Mouse (Mus musculus): Measurements from ENCODE around the gene Lzts2.
A peak's percentile ranks its signal among the peaks of the same experiment; 100 is the strongest.
"Not testable (repeated sequence)": the region's sequence is repeated elsewhere in the genome, so short reads cannot be mapped to it uniquely, and the experiment has no call there.

The Lzts2 gene

GRCm38 (mm10) chr19:45025937-45026568 is 11.8 kb downstream of the Lzts2 start:
- no peak for DNase-seq

- no peak for DNase-seq
Measured at GRCm38 (mm10) chr19:45026958-45027670, 12.9 kb downstream of the Lzts2 start.

GRCm38 (mm10) chr19:45027848-45028247 is 13.6 kb downstream of the Lzts2 start:
- no peak for DNase-seq

GRCm38 (mm10) chr19:45028746-45029145 is 14.5 kb downstream of the Lzts2 start:
- DNase-seq: no peak

- no peak for DNase-seq
Measured at GRCm38 (mm10) chr19:45029571-45029970, 15.4 kb downstream of the Lzts2 start.

- DNase-seq: peak; percentile 84 to 87
Measured at GRCm38 (mm10) chr19:45030111-45030510, 15.9 kb downstream of the Lzts2 start.

GRCm38 (mm10) chr19:45030746-45031693 is 16.8 kb downstream of the Lzts2 start:
- peak; percentile 84 to 90 for DNase-seq

GRCm38 (mm10) chr19:45031780-45032179 is 17.6 kb downstream of the Lzts2 start:
- DNase-seq: peak; percentile 88 to 91

GRCm38 (mm10) chr19:45032570-45033332 is 18.5 kb downstream of the Lzts2 start:
- DNase-seq: peak in 1 of 2 experiments; percentile 53

GRCm38 (mm10) chr19:45036867-45037266 is 22.7 kb downstream of the Lzts2 start:
- DNase-seq: peak; percentile 80 to 82

- not testable (repeated sequence) for DNase-seq
Measured at GRCm38 (mm10) chr19:45038198-45038597, 24.0 kb downstream of the Lzts2 start.

GRCm38 (mm10) chr19:45040214-45040613 is 26.0 kb downstream of the Lzts2 start:
- DNase-seq: no peak

GRCm38 (mm10) chr19:45044389-45044927 is 30.2 kb downstream of the Lzts2 start:
- no peak for DNase-seq

- DNase-seq: no peak
Measured at GRCm38 (mm10) chr19:45045236-45045635, 31.0 kb downstream of the Lzts2 start.

- DNase-seq: no peak
Measured at GRCm38 (mm10) chr19:45045651-45046050, 31.4 kb downstream of the Lzts2 start, which contains the start of gene Pdzd7. Gene Pdzd7, minus strand, starts transcription at chr19:45045717.

GRCm38 (mm10) chr19:45046523-45047321 is 32.5 kb downstream of the Lzts2 start:
- DNase-seq: peak; percentile 90 to 94

- DNase-seq: peak; percentile 96 to 97
Measured at GRCm38 (mm10) chr19:45047417-45047934, 33.3 kb downstream of the Lzts2 start, which contains the start of gene Sfxn3. Gene Sfxn3, plus strand, starts transcription at chr19:45047503.

GRCm38 (mm10) chr19:45047935-45048643 is 33.9 kb downstream of the Lzts2 start:
- DNase-seq: peak; percentile 52 to 67

- no peak for DNase-seq
Measured at GRCm38 (mm10) chr19:45048644-45049365, 34.6 kb downstream of the Lzts2 start.

All from kidney, postnatal 4 days (tissue).